Mouse (Mus musculus): Measurements from ENCODE around the gene Ddost. TPM values are rescaled to one million over a fixed set of nuclear protein-coding genes. Genes with fewer than 3 reads are reported as not detected.

The Ddost gene
- polyA plus RNA-seq, 1 experiment from 2014 or later: 277 TPM

GRCm38 (mm10) chr4:138272011-138272997, 32.2 kb upstream of the Ddost start:
- H3K27ac ChIP-seq (replicated peaks in 1 of 2; ENCODE audit: control insufficient read depth in 1 of 2, insufficient read depth in 1 of 2, low read depth in 2 of 2, low read length in 2 of 2): no peak overlapping the region
- ATAC-seq (ENCODE audit: insufficient number of reproducible peaks, insufficient read depth, low FRiP score, low read depth): no peak

GRCm38 (mm10) chr4:138278346-138278745, 26.2 kb upstream of the Ddost start:
- Histone ChIP-seq H3K27me3 (ENCODE audit: control insufficient read depth, insufficient read depth, low read length) (no peaks in the 10 kb centered on the region; the same call in 1 of the 2 replicates), H3K4me1 (ENCODE audit: control insufficient read depth in 2 of 2, insufficient read depth in 2 of 2, low read length in 2 of 2) (no peaks in the 10 kb centered on the region), H3K4me3 (ENCODE audit: control insufficient read depth in 1 of 2, insufficient read depth in 1 of 2, low read depth in 1 of 2, low read length in 2 of 2) (no peak overlapping the region), H3K27ac (replicated peaks in 1 of 2; ENCODE audit: control insufficient read depth in 1 of 2, insufficient read depth in 1 of 2, low read depth in 2 of 2, low read length in 2 of 2) (no peak overlapping the region), H3K9ac (ENCODE audit: low read length) (no peak overlapping the region), H3K4me2 (ENCODE audit: low read length) (no peak overlapping the region), H3K36me3 (ENCODE audit: control insufficient read depth, insufficient read depth, low read length) (no peaks in the 10 kb centered on the region), H3K9me3 (ENCODE audit: control insufficient read depth, low read length) (no peaks in the 10 kb centered on the region)
- WGBS: 65% methylated on average over 7 of the region's 7 CpGs
- ATAC-seq (ENCODE audit: insufficient number of reproducible peaks, insufficient read depth, low FRiP score, low read depth): no peak

More at GRCm38 (mm10) chr4:138272011-138272997, 32.2 kb upstream of the Ddost start:
- Histone ChIP-seq H3K36me3 (ENCODE audit: control insufficient read depth, insufficient read depth, low read length) (no peaks in the 10 kb centered on the region), H3K4me2 (ENCODE audit: low read length) (no peak overlapping the region), H3K4me3 (ENCODE audit: control insufficient read depth in 1 of 2, insufficient read depth in 1 of 2, low read depth in 1 of 2, low read length in 2 of 2) (no peak overlapping the region), H3K4me1 (ENCODE audit: control insufficient read depth in 2 of 2, insufficient read depth in 2 of 2, low read length in 2 of 2) (no peaks in the 10 kb centered on the region), H3K27me3 (ENCODE audit: control insufficient read depth, insufficient read depth, low read length) (no peaks in the 10 kb centered on the region; the same call in none of the 2 replicates), H3K9me3 (ENCODE audit: control insufficient read depth, low read length) (no peaks in the 10 kb centered on the region), H3K9ac (ENCODE audit: low read length) (no peak overlapping the region)
- WGBS: 56% methylated on average over 14 of the region's 14 CpGs

GRCm38 (mm10) chr4:138282834-138283233, 21.7 kb upstream of the Ddost start:
- 0 out of 2 replicates have a peak, but pooled peaks cover 3% of the 10 kb centered on the region for H3K9me3 ChIP-seq (ENCODE audit: control insufficient read depth, low read length)
- no peak overlapping the region for H3K9ac ChIP-seq (ENCODE audit: low read length)
- H3K27ac ChIP-seq (replicated peaks in 1 of 2; ENCODE audit: control insufficient read depth in 1 of 2, insufficient read depth in 1 of 2, low read depth in 2 of 2, low read length in 2 of 2): no peak overlapping the region
- H3K36me3 ChIP-seq (ENCODE audit: control insufficient read depth, insufficient read depth, low read length): no peaks in the 10 kb centered on the region
- H3K4me1 ChIP-seq (ENCODE audit: control insufficient read depth in 2 of 2, insufficient read depth in 2 of 2, low read length in 2 of 2): no peaks in the 10 kb centered on the region
- H3K4me2 ChIP-seq (ENCODE audit: low read length): no peak overlapping the region
- no peak for ATAC-seq (ENCODE audit: insufficient number of reproducible peaks, insufficient read depth, low FRiP score, low read depth)
- H3K27me3 ChIP-seq (ENCODE audit: control insufficient read depth, insufficient read depth, low read length): no peaks in the 10 kb centered on the region
- no peak overlapping the region for H3K4me3 ChIP-seq (ENCODE audit: control insufficient read depth in 1 of 2, insufficient read depth in 1 of 2, low read depth in 1 of 2, low read length in 2 of 2)
- WGBS: 23% methylated on average over 4 of the region's 4 CpGs

GRCm38 (mm10) chr4:138286411-138286810, 18.1 kb upstream of the Ddost start:
- H3K36me3 ChIP-seq (ENCODE audit: control insufficient read depth, insufficient read depth, low read length): no peaks in the 10 kb centered on the region
- H3K4me2 ChIP-seq (ENCODE audit: low read length): no peak overlapping the region
- H3K27me3 ChIP-seq (ENCODE audit: control insufficient read depth, insufficient read depth, low read length): no peaks in the 10 kb centered on the region
- H3K4me1 ChIP-seq (ENCODE audit: control insufficient read depth in 2 of 2, insufficient read depth in 2 of 2, low read length in 2 of 2): no peaks in the 10 kb centered on the region
- WGBS: 81% methylated on average over 12 of the region's 12 CpGs
- H3K9ac ChIP-seq (ENCODE audit: low read length): no peak overlapping the region
- ATAC-seq (ENCODE audit: insufficient number of reproducible peaks, insufficient read depth, low FRiP score, low read depth): no peak
- no peak overlapping the region for H3K4me3 ChIP-seq (ENCODE audit: control insufficient read depth in 1 of 2, insufficient read depth in 1 of 2, low read depth in 1 of 2, low read length in 2 of 2)
- H3K27ac ChIP-seq (replicated peaks in 1 of 2; ENCODE audit: control insufficient read depth in 1 of 2, insufficient read depth in 1 of 2, low read depth in 2 of 2, low read length in 2 of 2): no peak overlapping the region
- 0 out of 2 replicates have a peak, but pooled peaks cover 3% of the 10 kb centered on the region for H3K9me3 ChIP-seq (ENCODE audit: control insufficient read depth, low read length)

GRCm38 (mm10) chr4:138288691-138289090, 15.8 kb upstream of the Ddost start:
- H3K27ac ChIP-seq (replicated peaks in 1 of 2; ENCODE audit: control insufficient read depth in 1 of 2, insufficient read depth in 1 of 2, low read depth in 2 of 2, low read length in 2 of 2): no peak overlapping the region
- no peak overlapping the region for H3K9ac ChIP-seq (ENCODE audit: low read length)
- H3K4me2 ChIP-seq (ENCODE audit: low read length): no peak overlapping the region
- H3K36me3 ChIP-seq (ENCODE audit: control insufficient read depth, insufficient read depth, low read length): no peaks in the 10 kb centered on the region
- H3K27me3 ChIP-seq (ENCODE audit: control insufficient read depth, insufficient read depth, low read length): no peaks in the 10 kb centered on the region
- H3K4me3 ChIP-seq (ENCODE audit: control insufficient read depth in 1 of 2, insufficient read depth in 1 of 2, low read depth in 1 of 2, low read length in 2 of 2): no peak overlapping the region
- WGBS: 75% methylated on average over 7 of the region's 7 CpGs
- H3K4me1 ChIP-seq (ENCODE audit: control insufficient read depth in 2 of 2, insufficient read depth in 2 of 2, low read length in 2 of 2): no peaks in the 10 kb centered on the region
- no peak for ATAC-seq (ENCODE audit: insufficient number of reproducible peaks, insufficient read depth, low FRiP score, low read depth)
- 0 out of 2 replicates have a peak, but pooled peaks cover 3% of the 10 kb centered on the region for H3K9me3 ChIP-seq (ENCODE audit: control insufficient read depth, low read length)

- no peak overlapping the region for H3K4me2 ChIP-seq (ENCODE audit: low read length)
- H3K4me1 ChIP-seq (ENCODE audit: control insufficient read depth in 2 of 2, insufficient read depth in 2 of 2, low read length in 2 of 2): no peaks in the 10 kb centered on the region
- H3K9me3 ChIP-seq (ENCODE audit: control insufficient read depth, low read length): no peaks in the 10 kb centered on the region
- no peak overlapping the region for H3K4me3 ChIP-seq (ENCODE audit: control insufficient read depth in 1 of 2, insufficient read depth in 1 of 2, low read depth in 1 of 2, low read length in 2 of 2)
- no peaks in the 10 kb centered on the region for H3K36me3 ChIP-seq (ENCODE audit: control insufficient read depth, insufficient read depth, low read length)
- 81% methylated on average over 13 of the region's 13 CpGs for WGBS
- no peak overlapping the region for H3K27ac ChIP-seq (replicated peaks in 1 of 2; ENCODE audit: control insufficient read depth in 1 of 2, insufficient read depth in 1 of 2, low read depth in 2 of 2, low read length in 2 of 2)
- ATAC-seq (ENCODE audit: insufficient number of reproducible peaks, insufficient read depth, low FRiP score, low read depth): no peak
- no peak overlapping the region for H3K9ac ChIP-seq (ENCODE audit: low read length)
- H3K27me3 ChIP-seq (ENCODE audit: control insufficient read depth, insufficient read depth, low read length): no peaks in the 10 kb centered on the region
These were observed 12.5 kb upstream of the Ddost start for GRCm38 (mm10) chr4:138292028-138292427.

GRCm38 (mm10) chr4:138293261-138293948, 11.1 kb upstream of the Ddost start:
- Histone ChIP-seq H3K4me2 (ENCODE audit: low read length) (no peak overlapping the region), H3K27me3 (ENCODE audit: control insufficient read depth, insufficient read depth, low read length) (no peaks in the 10 kb centered on the region), H3K9me3 (ENCODE audit: control insufficient read depth, low read length) (no peaks in the 10 kb centered on the region), H3K36me3 (ENCODE audit: control insufficient read depth, insufficient read depth, low read length) (no peaks in the 10 kb centered on the region), H3K27ac (replicated peaks in 1 of 2; ENCODE audit: control insufficient read depth in 1 of 2, insufficient read depth in 1 of 2, low read depth in 2 of 2, low read length in 2 of 2) (no peak overlapping the region), H3K4me1 (ENCODE audit: control insufficient read depth in 2 of 2, insufficient read depth in 2 of 2, low read length in 2 of 2) (no peaks in the 10 kb centered on the region), H3K9ac (ENCODE audit: low read length) (no peak overlapping the region), H3K4me3 (ENCODE audit: control insufficient read depth in 1 of 2, insufficient read depth in 1 of 2, low read depth in 1 of 2, low read length in 2 of 2) (no peak overlapping the region)
- ATAC-seq (ENCODE audit: insufficient number of reproducible peaks, insufficient read depth, low FRiP score, low read depth): no peak
- 78% methylated on average over 18 of the region's 18 CpGs for WGBS
